ENCODE assay signal across 18 mouse cellular contexts in the genomic region with DNA sequence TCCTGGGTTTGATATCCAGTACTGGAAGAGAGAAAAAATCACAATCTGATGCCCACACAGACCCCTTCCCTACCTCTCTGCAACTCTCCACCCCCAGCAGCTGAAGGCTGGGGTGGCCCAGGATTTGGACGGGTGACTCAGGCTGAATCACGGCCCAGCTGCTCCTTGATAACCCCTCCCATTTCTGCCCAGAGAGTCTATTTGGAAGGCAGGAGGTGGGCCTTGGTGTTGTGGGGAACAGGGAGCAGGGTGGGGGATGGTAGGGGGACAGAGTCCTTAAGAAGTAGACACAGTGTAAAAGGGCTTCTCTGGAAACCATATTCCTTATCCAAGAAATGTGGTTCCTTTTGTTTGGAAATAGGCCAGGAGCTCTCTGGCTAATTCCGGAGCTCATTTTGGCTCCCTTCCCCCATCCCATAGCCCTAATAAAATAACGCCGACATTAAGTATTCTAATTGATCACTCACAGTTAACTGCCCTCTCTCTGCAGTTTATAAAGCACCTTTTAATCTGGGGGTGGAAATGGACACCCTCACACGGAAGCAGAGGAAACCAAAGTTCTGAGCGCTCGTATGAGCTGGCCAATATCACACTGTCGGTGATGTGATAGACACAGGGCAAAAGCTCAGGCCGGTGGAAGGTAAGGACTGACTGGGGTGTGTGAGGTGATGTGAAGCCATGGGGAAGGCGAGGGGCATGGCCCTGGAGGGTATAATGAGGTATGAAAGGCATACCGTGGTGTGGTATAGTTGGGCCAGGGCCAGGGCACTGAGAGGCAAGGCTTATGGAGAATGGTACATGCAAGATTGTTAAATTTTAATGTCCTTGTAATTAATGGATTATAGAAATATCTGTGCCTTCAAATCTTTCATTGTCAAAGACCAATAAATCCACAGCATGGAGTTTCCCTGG. TPM values are rescaled to one million over a fixed set of nuclear protein-coding genes. Genes with fewer than 3 reads are reported as not detected.
A peak's percentile ranks its signal among the peaks of the same experiment; 100 is the strongest.
DNase-seq lines count a peak whose midpoint lies in the region; ATAC-seq and TF ChIP-seq lines count a peak whose summit lies in the region.
"Had no signal": no experiment of that assay in that cellular context is flagged by ENCODE, and none has a peak within 500 bp of the region (broad histone marks: within the 10 kb centered on the region; RNA-seq: fewer than 3 reads in every experiment).

No protein-coding gene starts in this region.

- TF ChIP-seq POLR2A in brain, embryonic 14.5 days (IDR thresholded peaks at IDR 0.05; ENCODE audit: borderline replicate concordance, extremely low read depth, insufficient read depth, insufficient read length, poor library complexity, severe bottlenecking) = no peak
- TF ChIP-seq POLR2A in myocyte (IDR thresholded peaks at IDR 0.05; ENCODE audit: insufficient read length, low read depth) = no peak

- no peak for ATAC-seq in cerebellum, adult (ENCODE audit: insufficient number of reproducible peaks, low FRiP score, low TSS enrichment)
- no peak for ATAC-seq in midbrain, postnatal 0 days (ENCODE audit: low FRiP score)
- ATAC-seq in midbrain, embryonic 14.5 days (ENCODE audit: low FRiP score, low TSS enrichment) = no peak
- ATAC-seq: liver, postnatal 0 days had no signal

- peak overlapping the region; percentile 8; the same call in 1 of the 2 replicates for H3K9ac ChIP-seq in midbrain, postnatal 0 days (replicated peaks; ENCODE audit: low read length, poor library complexity, severe bottlenecking)
- H3K9ac ChIP-seq in midbrain, embryonic 14.5 days (replicated peaks; ENCODE audit: low read length) = no peak overlapping the region
- H3K9ac ChIP-seq: embryonic facial prominence, embryonic 12.5 days; limb, embryonic 12.5 days; liver, postnatal 0 days; stomach, embryonic 15.5 days had no signal

- no peaks in the 10 kb centered on the region for H3K36me3 ChIP-seq in midbrain, postnatal 0 days (ENCODE audit: insufficient read depth, low read length)
- no peaks in the 10 kb centered on the region for H3K36me3 ChIP-seq in midbrain, embryonic 14.5 days (ENCODE audit: control insufficient read depth, insufficient read depth, low read length)
- no peaks in the 10 kb centered on the region for H3K36me3 ChIP-seq in myocyte (ENCODE audit: control insufficient read depth, insufficient read depth)
- H3K36me3 ChIP-seq: embryonic facial prominence, embryonic 12.5 days; limb, embryonic 12.5 days; stomach, embryonic 15.5 days had no signal

- 33% methylated on average over 12 of the region's 12 CpGs for WGBS in midbrain, postnatal 0 days
- 41% methylated on average over 12 of the region's 12 CpGs for WGBS in midbrain, embryonic 14.5 days

- H3ac ChIP-seq in myocyte (ENCODE audit: control insufficient read depth, insufficient read length) = no peak overlapping the region

- no peak overlapping the region for H3K4me2 ChIP-seq in midbrain, postnatal 0 days (ENCODE audit: low read depth, low read length, poor library complexity, severe bottlenecking)
- no peak overlapping the region for H3K4me2 ChIP-seq in midbrain, embryonic 14.5 days (ENCODE audit: low read length)
- peak overlapping the region; percentile 75 for H3K4me2 ChIP-seq in myocyte (ENCODE audit: low read depth)
- H3K4me2 ChIP-seq: embryonic facial prominence, embryonic 12.5 days; limb, embryonic 12.5 days; stomach, embryonic 15.5 days had no signal

- no peak overlapping the region for H3K4me3 ChIP-seq in midbrain, postnatal 0 days (ENCODE audit: low read depth, low read length)
- no peak overlapping the region for H3K4me3 ChIP-seq in midbrain, embryonic 14.5 days (replicated peaks; ENCODE audit: low read depth, low read length)
- H3K4me3 ChIP-seq in myocyte = no peak overlapping the region
- H3K4me3 ChIP-seq: embryonic facial prominence, embryonic 12.5 days; limb, embryonic 12.5 days; megakaryocyte, embryonic 14.5 days; stomach, embryonic 15.5 days had no signal

- H3K4me1 ChIP-seq in midbrain, postnatal 0 days (ENCODE audit: insufficient read depth, low read length) = peaks cover 26% of the 10 kb centered on the region
- peaks cover 40% of the 10 kb centered on the region for H3K4me1 ChIP-seq in midbrain, embryonic 14.5 days (ENCODE audit: control insufficient read depth, insufficient read depth, low read length)

- peak; percentile 71 for DNase-seq in cerebellum, adult 9-10 months
- DNase-seq in midbrain, postnatal 0 days (ENCODE audit: low spot score) = no peak
- no peak for DNase-seq in midbrain, embryonic 14.5 days
- peak; percentile 45 for DNase-seq in brain, embryonic 14.5 days (ENCODE audit: low read depth)
- no peak for DNase-seq in testis, postnatal 14 days (ENCODE audit: low spot score)
- no peak for DNase-seq in spleen, postnatal 14 days (ENCODE audit: low spot score in 2 of 2)
- DNase-seq: heart, adult 11 months; heart, postnatal 36 days; kidney, adult 8-10 months; liver, postnatal 0 days; thymus, postnatal 36 days had no signal

- H3K27ac ChIP-seq in midbrain, postnatal 0 days (ENCODE audit: low read depth, low read length) = no peak overlapping the region
- no peak overlapping the region for H3K27ac ChIP-seq in midbrain, embryonic 14.5 days (replicated peaks; ENCODE audit: low read depth, low read length)
- H3K27ac ChIP-seq: embryonic facial prominence, embryonic 12.5 days; limb, embryonic 12.5 days; stomach, embryonic 15.5 days had no signal

- TF ChIP-seq CTCF in midbrain, postnatal 0 days (IDR thresholded peaks at IDR 0.05) = no peak
- no peak for TF ChIP-seq CTCF in brain, embryonic 14.5 days (IDR thresholded peaks at IDR 0.05; ENCODE audit: borderline replicate concordance, extremely low read depth, insufficient read depth, insufficient read length)

- no peaks in the 10 kb centered on the region for H3K27me3 ChIP-seq in midbrain, postnatal 0 days (ENCODE audit: insufficient read depth, low read length)
- H3K27me3 ChIP-seq in midbrain, embryonic 14.5 days (ENCODE audit: control insufficient read depth, insufficient read depth, low read length) = 0 out of 2 replicates have a peak, but pooled peaks cover 8% of the 10 kb centered on the region
- peaks cover 8% of the 10 kb centered on the region for H3K27me3 ChIP-seq in myocyte (ENCODE audit: control insufficient read depth, insufficient read depth, insufficient read length)

- no peaks in the 10 kb centered on the region for H3K9me3 ChIP-seq in midbrain, postnatal 0 days (ENCODE audit: low read length)
- no peaks in the 10 kb centered on the region for H3K9me3 ChIP-seq in midbrain, embryonic 14.5 days (ENCODE audit: control insufficient read depth, low read length)
- H3K9me3 ChIP-seq: embryonic facial prominence, embryonic 12.5 days; limb, embryonic 12.5 days; stomach, embryonic 15.5 days had no signal

- H3K79me2 ChIP-seq in myocyte (ENCODE audit: control insufficient read depth, insufficient read depth) = no peaks in the 10 kb centered on the region

TF ChIP-seq in myocyte, 11 proteins besides CTCF, POLR2A, EP300 and RAD21:
- peak; percentile 35 to 88 (median 60) for TF ChIP-seq MYOG (IDR thresholded peaks at IDR 0.05; ENCODE audit: control insufficient read depth in 1 of 3, insufficient read depth in 1 of 3, insufficient read length in 2 of 3, low read depth in 2 of 3)
- TF ChIP-seq TCF3 (IDR thresholded peaks at IDR 0.05; ENCODE audit: insufficient read length, low read depth) = no peak
- peak in 2 of 3 experiments; percentile 64 to 82 for TF ChIP-seq MYOD1 (IDR thresholded peaks at IDR 0.05; ENCODE audit: control insufficient read depth in 1 of 3, insufficient read length in 2 of 3, low read depth in 2 of 3)

RNA-seq across cellular contexts. Expression of gene Gprin1, which starts 4.8 kb away (rescaled TPM):
- total RNA-seq in midbrain, postnatal 0 days (2014; rRNA removed) = 167 and 170 TPM in 2 replicates
- polyA plus RNA-seq in midbrain, postnatal 0 days (2015; fragmentation: Nextera tagmentation; extraction: Ambion mirVana) = 21.7 and 23.0 TPM in 2 replicates
- 19.1 and 29.4 TPM in 2 replicates for polyA plus RNA-seq in midbrain, embryonic 14.5 days (2014; fragmentation: Nextera tagmentation; extraction: Ambion mirVana)
- 77.7 and 109 TPM in 2 replicates for polyA plus RNA-seq in brain, embryonic 14.5 days (2012; rRNA removed)
- 0.11 TPM for polyA plus RNA-seq in myocyte (2012; fragmentation: generic; extraction: Trizol)
- total RNA-seq: heart, postnatal 36 days had no signal
- polyA plus RNA-seq: liver, postnatal 0 days had no signal

RNA-seq across cellular contexts. Expression of gene Sncb, which starts 12.0 kb away (rescaled TPM):
- 84.6 and 90.6 TPM in 2 replicates for total RNA-seq in midbrain, postnatal 0 days (2014; rRNA removed)
- polyA plus RNA-seq in midbrain, postnatal 0 days (2015; fragmentation: Nextera tagmentation; extraction: Ambion mirVana) = 213 and 233 TPM in 2 replicates
- 37.5 and 53.7 TPM in 2 replicates for polyA plus RNA-seq in midbrain, embryonic 14.5 days (2014; fragmentation: Nextera tagmentation; extraction: Ambion mirVana)
- polyA plus RNA-seq in brain, embryonic 14.5 days (2012; rRNA removed) = 45.8 and 73.6 TPM in 2 replicates
- polyA plus RNA-seq in myocyte (2012; fragmentation: generic; extraction: Trizol) = not detected
- total RNA-seq: heart, postnatal 36 days had no signal
- polyA plus RNA-seq: limb, embryonic 12.5 days; liver, postnatal 0 days had no signal

RNA-seq across cellular contexts. Expression of gene Eif4e1b, which starts 29.4 kb away (rescaled TPM):
- not detected in 2 replicates for total RNA-seq in midbrain, postnatal 0 days (2014; rRNA removed)
- not detected in 2 replicates for polyA plus RNA-seq in midbrain, postnatal 0 days (2015; fragmentation: Nextera tagmentation; extraction: Ambion mirVana)
- polyA plus RNA-seq in midbrain, embryonic 14.5 days (2014; fragmentation: Nextera tagmentation; extraction: Ambion mirVana) = not detected in 2 replicates
- polyA plus RNA-seq in brain, embryonic 14.5 days (2012; rRNA removed) = not detected in 2 replicates
- not detected for polyA plus RNA-seq in myocyte (2012; fragmentation: generic; extraction: Trizol)
- total RNA-seq: heart, postnatal 36 days had no signal
- polyA plus RNA-seq: embryonic facial prominence, embryonic 12.5 days; limb, embryonic 12.5 days; liver, postnatal 0 days; neural tube, embryonic 11.5 days; stomach, embryonic 15.5 days had no signal

RNA-seq across cellular contexts. Expression of gene Tspan17, which starts 34.8 kb away (rescaled TPM):
- total RNA-seq in midbrain, postnatal 0 days (2014; rRNA removed) = 43.4 and 58.1 TPM in 2 replicates
- 100 and 115 TPM in 2 replicates for polyA plus RNA-seq in midbrain, postnatal 0 days (2015; fragmentation: Nextera tagmentation; extraction: Ambion mirVana)
- 25.5 and 40.2 TPM in 2 replicates for polyA plus RNA-seq in midbrain, embryonic 14.5 days (2014; fragmentation: Nextera tagmentation; extraction: Ambion mirVana)
- polyA plus RNA-seq in brain, embryonic 14.5 days (2012; rRNA removed) = 14.4 and 23.1 TPM in 2 replicates
- 65.3 TPM for polyA plus RNA-seq in myocyte (2012; fragmentation: generic; extraction: Trizol)

RNA-seq across cellular contexts. Expression of gene Cdhr2, which starts 53.2 kb away (rescaled TPM):
- total RNA-seq in midbrain, postnatal 0 days (2014; rRNA removed) = 0.33 and 0.52 TPM in 2 replicates
- polyA plus RNA-seq in midbrain, postnatal 0 days (2015; fragmentation: Nextera tagmentation; extraction: Ambion mirVana) = 0.65 and 0.84 TPM in 2 replicates
- polyA plus RNA-seq in midbrain, embryonic 14.5 days (2014; fragmentation: Nextera tagmentation; extraction: Ambion mirVana) = 0.22 and 0.23 TPM in 2 replicates
- 0.05 and 0.16 TPM in 2 replicates for polyA plus RNA-seq in brain, embryonic 14.5 days (2012; rRNA removed)
- not detected for polyA plus RNA-seq in myocyte (2012; fragmentation: generic; extraction: Trizol)
- total RNA-seq: heart, postnatal 36 days had no signal

Comparison
In these comparisons a context has a peak if more than half of its experiments do, and no peak if none do; other contexts are left out.
1. DNase-seq: peak in cerebellum, adult 9-10 months (single experiment) and brain, embryonic 14.5 days (single experiment); none in midbrain, postnatal 0 days (single experiment), midbrain, embryonic 14.5 days (single experiment), testis, postnatal 14 days (single experiment) and spleen, postnatal 14 days (0 of 2).
2. RNA of gene Gprin1, which starts 4.8 kb away (polyA plus RNA-seq): 77.7 to 109 TPM in brain, embryonic 14.5 days, 21.7 to 23.0 TPM in midbrain, postnatal 0 days and 19.1 to 29.4 TPM in midbrain, embryonic 14.5 days; 0.11 TPM in myocyte (single experiment); every median in the first group is over 10 times any median in the second.
3. RNA of gene Sncb, which starts 12.0 kb away (polyA plus RNA-seq): 213 to 233 TPM in midbrain, postnatal 0 days, 45.8 to 73.6 TPM in brain, embryonic 14.5 days and 37.5 to 53.7 TPM in midbrain, embryonic 14.5 days; not detected in myocyte (single experiment); every median in the first group is over 10 times any median in the second.